Mouse (Mus musculus) kidney, postnatal 0 days (tissue): Measurements from ENCODE around the gene Adam1b. TPM values are rescaled to one million over a fixed set of nuclear protein-coding genes. Genes with fewer than 3 reads are reported as not detected.

Source experiments
- ATAC-seq: fragments of 200-750 bp; cut with Nextera tagmentation; replicated peaks from 2 replicates; pipeline ENCODE4 v1.8.0; 2017; ENCODE audit warnings: low read depth, moderate number of reproducible peaks, moderate TSS enrichment, moderate library complexity; ENCODE audit not compliant: low FRiP score
- DNase-seq: peaks from one replicate; pipeline ENCODE4 v3.0.0-alpha.2; 2016; ENCODE audit warnings: low spot score
- H3K27ac ChIP-seq: fragments of 300-500 bp; sonication (generic); 2 replicates; pipeline ENCODE4 v1.5.1; 2014; ENCODE audit warnings: mild to moderate bottlenecking
- H3K27me3 ChIP-seq: fragments of 300-500 bp; sonication (generic); 2 replicates; pipeline ENCODE4 v1.6.1; 2014; ENCODE audit warnings: low read length, mixed read lengths; ENCODE audit not compliant: insufficient read depth
- H3K36me3 ChIP-seq: fragments of 300-500 bp; sonication (generic); 2 replicates; pipeline ENCODE4 v1.6.1; 2014; ENCODE audit warnings: low read length, mixed read lengths; ENCODE audit not compliant: insufficient read depth
- H3K4me1 ChIP-seq: fragments of 300-500 bp; sonication (generic); replicated peaks from 2 replicates; pipeline ENCODE4 v1.6.1; 2014; ENCODE audit warnings: antibody characterized with exemption, low read length, mixed read lengths; ENCODE audit not compliant: insufficient read depth
- H3K4me2 ChIP-seq: fragments of 300-500 bp; sonication (generic); 2 replicates; pipeline ENCODE4 v1.6.1; 2014; ENCODE audit warnings: mild to moderate bottlenecking, low read length, moderate library complexity, mixed read lengths
- H3K4me3 ChIP-seq: fragments of 300-500 bp; sonication (generic); replicated peaks from 2 replicates; pipeline ENCODE4 v1.5.1; 2014; ENCODE audit warnings: low read depth, low read length
- H3K9ac ChIP-seq: fragments of 300-500 bp; sonication (generic); 2 replicates; pipeline ENCODE4 v1.6.1; 2014; ENCODE audit warnings: low read depth, low read length
- H3K9me3 ChIP-seq: fragments of 300-500 bp; sonication (generic); replicated peaks from 2 replicates; pipeline ENCODE4 v1.6.1; 2016; ENCODE audit warnings: low read length, inconsistent platforms, mixed read lengths
- CTCF ChIP-seq: IDR thresholded peaks from 2 replicates; pipeline ENCODE4 v1.5.1; 2016; ENCODE audit warnings: antibody characterized with exemption, low read depth, mild to moderate bottlenecking, moderate library complexity
- WGBS: fragments of 180-500 bp; shearing (Covaris S2); extraction: QIAGEN DNeasy Blood & Tissue Kit; methylation state at CpG from one replicate; pipeline ENCODE4 v1.1.7; 2014; 5-methylcytosine and 5-hydroxymethylcytosine counted together
- polyA plus RNA-seq: library from polyadenylated mRNA; unstranded; fragments of >200 nt; fragmentation: Nextera tagmentation; extraction: Ambion mirVana; gene quantifications from 2 replicates; pipeline ENCODE4 v1.2.1, GENCODE M21; 2015

Gene Adam1b
- 0.12 and 0.28 TPM in 2 replicates for polyA plus RNA-seq

DNA sequence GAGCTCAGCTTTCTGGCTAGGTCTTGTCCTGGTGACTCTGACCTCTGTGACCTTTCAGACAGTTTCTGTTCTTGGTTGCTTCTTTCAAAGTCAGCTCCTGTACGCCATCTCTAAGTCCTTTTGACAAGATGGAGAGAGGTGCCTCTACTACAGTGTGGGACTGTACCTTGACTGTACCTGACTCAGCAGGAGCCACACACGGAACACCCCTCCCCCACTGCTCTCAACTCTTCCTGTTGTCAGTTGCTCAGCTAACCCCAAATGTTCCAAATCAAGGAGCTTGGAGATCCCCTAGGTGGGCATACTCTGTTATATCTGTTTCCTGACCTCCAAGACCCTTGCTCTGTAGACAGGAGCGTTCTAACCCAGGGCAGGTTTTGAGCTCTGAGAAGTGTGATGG, at the start of gene Adam1b:
Gene Adam1b (minus strand): TSS at position 205 of the 400 bp plus-strand sequence.
- Histone ChIP-seq H3K4me1 (no peaks in the 10 kb centered on the region), H3K27ac (no peak within 1 kb of the TSS), H3K27me3 (no peaks in the 10 kb centered on the region), H3K36me3 (no peaks in the 10 kb centered on the region), H3K9me3 (no peaks in the 10 kb centered on the region), H3K4me2 (no peak within 1 kb of the TSS), H3K4me3 (no peak within 1 kb of the TSS), H3K9ac (no peak within 1 kb of the TSS)
- 88% methylated on average over 3 of the region's 3 CpGs for WGBS
- DNase-seq (no peak), ATAC-seq (no peak)
- TF ChIP-seq CTCF: no peak

DNA sequence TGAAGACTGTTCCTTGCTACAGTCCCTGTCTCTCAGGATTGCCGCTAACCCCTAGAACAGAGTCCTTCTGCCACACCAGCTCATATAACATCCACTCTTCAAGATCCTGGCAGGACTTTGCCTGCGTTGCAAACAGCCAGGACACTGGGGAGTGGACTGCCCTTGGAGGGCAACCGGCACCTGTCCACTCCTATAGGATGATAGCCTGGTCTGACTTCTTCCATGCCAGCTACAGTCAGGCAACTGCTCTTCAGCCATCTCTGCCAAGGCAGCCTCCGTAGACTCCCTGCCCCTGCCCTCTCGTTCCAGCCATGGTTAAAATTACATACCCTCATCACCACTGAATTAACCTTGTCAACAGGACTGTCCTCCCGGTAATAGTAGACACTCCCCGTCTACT, 46.0 kb upstream of the Adam1b start:
- Histone ChIP-seq H3K27ac (no peak overlapping the region), H3K9ac (no peak overlapping the region), H3K9me3 (no peaks in the 10 kb centered on the region), H3K4me3 (no peak overlapping the region), H3K4me2 (no peak overlapping the region), H3K27me3 (no peaks in the 10 kb centered on the region), H3K4me1 (peaks cover 6% of the 10 kb centered on the region), H3K36me3 (no peaks in the 10 kb centered on the region)
- TF ChIP-seq CTCF: no peak
- ATAC-seq (no peak), DNase-seq (peak; percentile 29)
- WGBS: 40% methylated on average over 7 of the region's 7 CpGs

DNA sequence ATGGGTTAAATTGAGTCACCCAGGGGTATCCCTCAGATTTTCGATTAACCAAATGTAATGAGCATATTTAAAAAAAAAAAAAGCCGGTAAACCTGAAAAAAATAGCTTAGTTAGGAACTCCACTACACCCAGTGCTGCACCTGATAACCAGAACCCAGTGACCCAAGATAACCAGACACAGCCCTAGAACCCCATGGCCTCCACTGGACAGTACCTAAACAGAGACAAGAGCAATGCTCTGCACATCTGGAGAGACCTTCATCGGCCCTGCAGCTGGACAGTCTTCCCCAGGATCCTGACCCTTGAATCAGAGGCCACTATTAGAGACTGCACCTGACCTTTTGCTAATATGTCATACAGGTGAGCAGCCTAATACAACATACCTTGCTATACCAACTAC, 43.8 kb upstream of the Adam1b start:
- H3K27ac ChIP-seq: no peak overlapping the region
- H3K4me1 ChIP-seq: peaks cover 7% of the 10 kb centered on the region
- H3K9me3 ChIP-seq: no peaks in the 10 kb centered on the region
- peak overlapping the region; percentile 69; the same call in 1 of the 2 replicates for H3K4me2 ChIP-seq
- H3K4me3 ChIP-seq: no peak overlapping the region
- H3K36me3 ChIP-seq: no peaks in the 10 kb centered on the region
- no peak for TF ChIP-seq CTCF
- WGBS: 88% methylated on average over 3 of the region's 3 CpGs
- no peaks in the 10 kb centered on the region for H3K27me3 ChIP-seq
- no peak for DNase-seq
- no peak for ATAC-seq
- H3K9ac ChIP-seq: no peak overlapping the region

DNA sequence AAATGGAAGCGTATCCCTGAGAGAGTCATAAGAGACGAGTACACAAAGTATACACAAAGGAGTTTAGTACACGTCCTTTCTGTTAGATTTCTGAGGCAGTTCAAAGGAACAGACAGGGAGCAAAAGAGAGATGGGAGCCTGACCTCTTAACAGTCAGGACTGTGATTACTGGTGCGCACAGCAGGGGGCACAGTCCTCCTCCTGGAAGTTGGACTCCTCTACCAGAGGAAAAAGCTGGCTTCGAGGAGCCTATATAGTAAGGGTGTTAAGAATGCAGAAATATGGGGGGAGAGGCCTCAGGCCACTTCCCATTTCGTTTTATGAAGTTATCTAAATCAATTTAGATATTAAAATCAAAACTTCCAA, 43.3 kb upstream of the Adam1b start:
- no peaks in the 10 kb centered on the region for H3K9me3 ChIP-seq
- TF ChIP-seq CTCF: peak; percentile 65
- ATAC-seq: peak; percentile 23; the same call in 1 of the 2 replicates
- H3K36me3 ChIP-seq: no peaks in the 10 kb centered on the region
- H3K4me2 ChIP-seq: peak overlapping the region; percentile 69
- peak overlapping the region; percentile 98 for H3K9ac ChIP-seq
- peak overlapping the region; percentile 57 for H3K4me3 ChIP-seq
- H3K27ac ChIP-seq: peak overlapping the region; percentile 95; the same call in 1 of the 2 replicates
- WGBS: 26% methylated on average over 6 of the region's 6 CpGs
- peaks cover 7% of the 10 kb centered on the region for H3K4me1 ChIP-seq
- DNase-seq: peak; percentile 83
- no peaks in the 10 kb centered on the region for H3K27me3 ChIP-seq

DNA sequence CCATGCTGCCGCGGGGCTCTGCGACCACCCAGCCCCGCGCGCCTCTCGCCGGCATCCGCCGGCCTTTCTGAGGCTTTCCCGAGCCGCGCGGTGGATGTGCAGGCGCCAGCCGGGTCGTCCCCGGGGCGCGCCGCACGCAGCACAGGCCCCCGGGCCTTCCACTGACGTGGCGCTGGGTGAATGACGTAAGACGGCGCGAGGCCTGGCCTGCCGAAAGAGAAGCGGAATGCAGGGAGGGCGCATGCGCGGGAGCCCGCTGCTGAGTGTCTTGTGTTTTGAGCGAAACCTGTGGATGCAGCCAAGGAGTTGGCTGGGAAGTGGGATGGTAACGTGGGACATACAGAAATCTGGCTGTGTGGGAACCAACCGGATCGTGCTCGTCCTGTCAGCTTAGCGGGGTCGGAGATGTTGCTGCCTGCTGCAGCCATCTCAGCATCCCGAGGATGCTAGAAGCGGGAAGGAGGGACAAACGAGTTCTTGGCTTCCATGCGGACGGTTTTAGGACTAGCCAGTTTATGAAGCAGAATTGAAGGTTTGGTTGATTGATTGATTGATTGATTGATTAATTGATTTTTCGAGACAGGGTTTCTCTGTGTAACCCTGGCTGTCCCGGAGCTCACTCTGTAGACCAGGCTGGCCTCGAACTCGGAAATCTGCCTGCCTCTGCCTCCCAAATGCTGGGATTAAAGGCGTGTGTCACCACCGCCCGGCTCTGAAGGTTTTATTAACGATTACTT, 42.7 kb upstream of the Adam1b start, which contains the start of gene Mapkapk5:
Gene Mapkapk5 (minus strand): TSS at position 113 of the 737 bp plus-strand sequence.
- DNase-seq: peak; percentile 97
- Histone ChIP-seq H3K4me2 (peak within 1 kb of the TSS; percentile 75), H3K27ac (peak within 1 kb of the TSS; percentile 95), H3K4me3 (peak within 1 kb of the TSS; percentile 57), H3K9me3 (no peaks in the 10 kb centered on the region), H3K36me3 (no peaks in the 10 kb centered on the region), H3K9ac (peak within 1 kb of the TSS; percentile 98), H3K27me3 (no peaks in the 10 kb centered on the region), H3K4me1 (peaks cover 7% of the 10 kb centered on the region)
- TF ChIP-seq CTCF: no peak
- peak; percentile 93 for ATAC-seq
- 1% methylated on average over 55 of the region's 55 CpGs for WGBS

DNA sequence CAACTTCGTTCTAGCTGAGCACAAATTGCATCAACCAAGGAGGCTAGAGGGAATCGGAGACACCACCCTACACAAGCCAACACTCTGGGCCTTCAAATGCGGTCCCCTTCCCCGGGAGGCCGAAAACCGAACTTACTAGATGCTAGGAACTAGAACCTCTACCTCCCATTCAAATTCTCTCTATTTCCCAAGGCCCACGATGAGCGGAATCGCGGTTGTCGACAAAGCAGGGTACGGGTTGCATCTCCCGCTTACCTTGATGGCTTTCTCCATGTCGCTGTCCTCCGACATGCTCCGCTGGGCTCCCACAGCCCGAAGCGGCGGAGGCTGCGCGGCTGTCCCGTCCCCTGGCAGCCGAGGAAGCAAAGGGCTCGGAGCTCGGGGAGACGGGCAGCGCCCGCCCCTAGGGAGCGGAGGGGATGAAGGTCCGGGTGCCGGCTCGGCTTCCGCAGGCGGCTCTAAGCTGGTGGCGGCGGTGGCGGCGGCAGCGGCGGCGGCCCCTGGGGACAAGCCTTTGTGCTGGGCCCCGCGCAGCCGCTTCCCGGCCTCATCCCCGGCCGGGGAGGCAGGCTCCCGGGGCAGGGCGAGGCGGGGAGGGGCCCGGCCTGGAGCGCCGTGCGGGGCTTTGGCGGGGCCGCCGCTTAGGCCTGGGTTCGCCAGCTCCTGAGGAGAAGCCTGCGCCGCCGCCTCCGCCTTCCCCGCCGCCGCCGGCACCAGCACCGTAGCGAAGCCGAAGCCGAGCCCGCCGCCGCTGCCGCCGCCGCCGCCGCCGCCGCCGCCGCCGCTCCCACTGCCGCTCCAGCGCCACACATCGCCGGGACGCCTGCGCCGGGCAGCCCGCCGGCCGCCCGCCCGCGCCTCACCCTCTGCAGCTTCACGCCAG, 41.9 kb upstream of the Adam1b start, which contains the start of the genes Adam1a and Gm42878:
Gene Adam1a (minus strand): TSS at position 573 of the 883 bp plus-strand sequence.
Gene Gm42878 (minus strand): TSS at position 573 of the 883 bp plus-strand sequence.
- Histone ChIP-seq H3K4me3 (peak within 1 kb of the TSS; percentile 57), H3K9me3 (no peaks in the 10 kb centered on the region), H3K4me2 (peak within 1 kb of the TSS; percentile 75), H3K27ac (peak within 1 kb of the TSS; percentile 95), H3K4me1 (peaks cover 7% of the 10 kb centered on the region), H3K36me3 (no peaks in the 10 kb centered on the region), H3K9ac (peak within 1 kb of the TSS; percentile 98), H3K27me3 (no peaks in the 10 kb centered on the region)
- no peak for TF ChIP-seq CTCF
- peak; percentile 63 for ATAC-seq
- peak; percentile 33 for DNase-seq
- WGBS: under 1% methylated on average over 62 of the region's 97 CpGs
